Mouse (Mus musculus): ENCODE results near the gene Wipf3. TPM values are rescaled to one million over a fixed set of nuclear protein-coding genes. Genes with fewer than 3 reads are reported as not detected.
A peak's percentile ranks its signal among the peaks of the same experiment; 100 is the strongest.

Gene Wipf3
- total RNA-seq, 2 experiments from 2014 or later = 12.5 to 13.7 TPM

GRCm38 (mm10) chr6:54518758-54519157 lies 89.4 kb downstream of the Wipf3 start:
- DNase-seq (ENCODE audit: low spot score) = no peak

GRCm38 (mm10) chr6:54528666-54529065 lies 99.3 kb downstream of the Wipf3 start:
- DNase-seq (ENCODE audit: low spot score) = no peak

- no peak for DNase-seq (ENCODE audit: low spot score)
Measured at GRCm38 (mm10) chr6:54530182-54530581, 100.8 kb downstream of the Wipf3 start.

- peak; percentile 15 for DNase-seq (ENCODE audit: low spot score)
Measured at GRCm38 (mm10) chr6:54531048-54531481, 101.7 kb downstream of the Wipf3 start.

GRCm38 (mm10) chr6:54535485-54535884 lies 106.1 kb downstream of the Wipf3 start:
- no peak for DNase-seq (ENCODE audit: low spot score)

GRCm38 (mm10) chr6:54537053-54537452 lies 107.7 kb downstream of the Wipf3 start:
- DNase-seq (ENCODE audit: low spot score) = no peak

GRCm38 (mm10) chr6:54538773-54539173 lies 109.4 kb downstream of the Wipf3 start:
- DNase-seq (ENCODE audit: low spot score) = no peak

GRCm38 (mm10) chr6:54539396-54539795 lies 110.0 kb downstream of the Wipf3 start:
- no peak for DNase-seq (ENCODE audit: low spot score)

GRCm38 (mm10) chr6:54540252-54540887 lies 111.0 kb downstream of the Wipf3 start:
- peak; percentile 12 for DNase-seq (ENCODE audit: low spot score)

GRCm38 (mm10) chr6:54542836-54543235 lies 113.4 kb downstream of the Wipf3 start:
- DNase-seq (ENCODE audit: low spot score) = no peak

GRCm38 (mm10) chr6:54543646-54544045 lies 114.2 kb downstream of the Wipf3 start:
- no peak for DNase-seq (ENCODE audit: low spot score)

GRCm38 (mm10) chr6:54548314-54549019 lies 119.1 kb downstream of the Wipf3 start:
- no peak for DNase-seq (ENCODE audit: low spot score)

- DNase-seq (ENCODE audit: low spot score) = no peak
Measured at GRCm38 (mm10) chr6:54549311-54549710, 119.9 kb downstream of the Wipf3 start.

GRCm38 (mm10) chr6:54550801-54551323 lies 121.5 kb downstream of the Wipf3 start:
- DNase-seq (ENCODE audit: low spot score) = no peak

GRCm38 (mm10) chr6:54552721-54553413 lies 123.5 kb downstream of the Wipf3 start:
- no peak for DNase-seq (ENCODE audit: low spot score)

Other genes starting within 250 kb of the Wipf3 start
- 1 to 10 TPM in 1 of 2 experiments, under 1 TPM in 1; 0.59 to 1.0 TPM for gene Prr15, start 103.8 kb upstream of the Wipf3 start, total RNA-seq (2021)
- gene Scrn1, start 136.9 kb downstream of the Wipf3 start, total RNA-seq (2021) = 1 to 10 TPM; 1.8 TPM
- gene Plekha8, start 165.5 kb downstream of the Wipf3 start, total RNA-seq (2021) = 1 to 10 TPM; 3.2 to 3.3 TPM
- gene Fkbp14, start 167.7 kb downstream of the Wipf3 start, total RNA-seq (2021) = 1 to 10 TPM; 5.1 to 5.5 TPM